Mouse (Mus musculus) CH12.LX (cell line): ENCODE data around the gene Fosb. TPM values are rescaled to one million over a fixed set of nuclear protein-coding genes. Genes with fewer than 3 reads are reported as not detected.

ENCODE experiments used
- DNase-seq: peaks from one replicate; pipeline ENCODE4 v3.0.0-alpha.2; 2013; ENCODE audit errors: extremely low read depth
- H3K27ac ChIP-seq: 2 replicates; pipeline ENCODE4 v1.5.1; 2012; ENCODE audit warnings: low read depth, mild to moderate bottlenecking, control low read depth, moderate library complexity; ENCODE audit not compliant: insufficient read depth
- H3K27me3 ChIP-seq: replicated peaks from 2 replicates; pipeline ENCODE3; 2012; ENCODE audit warnings: inconsistent platforms
- H3K36me3 ChIP-seq, 2 experiments: replicated peaks in 1 of 2; 2 replicates each; pipeline versions ENCODE3 to v1.6.1; 2012; ENCODE audit warnings: inconsistent platforms in 1 of 2, low read length in 1 of 2, mild to moderate bottlenecking in 1 of 2, mixed read lengths in 1 of 2, moderate library complexity in 1 of 2; ENCODE audit not compliant: control insufficient read depth in 1 of 2, insufficient read depth in 1 of 2
- H3K4me1 ChIP-seq, 2 experiments: 2 replicates each; pipeline ENCODE4 v1.6.1; 2012; ENCODE audit warnings: inconsistent platforms in 1 of 2, moderate library complexity in 1 of 2; ENCODE audit not compliant: insufficient read depth in 2 of 2, control insufficient read depth in 1 of 2
- H3K4me2 ChIP-seq: 2 replicates; pipeline ENCODE4 v1.6.1; 2012; ENCODE audit warnings: low read depth, mild to moderate bottlenecking, control low read depth; ENCODE audit not compliant: poor library complexity, insufficient read depth, severe bottlenecking
- H3K4me3 ChIP-seq, 3 experiments: fragments of 150-350 bp in 1 of 3; sonication (generic) in 1 of 3; replicated peaks in 1 of 3; 2 replicates each; pipeline versions ENCODE3 to v1.5.1; 2011 to 2012; ENCODE audit warnings: low read depth in 2 of 3, low read length in 2 of 3, mild to moderate bottlenecking in 2 of 3, moderate library complexity in 2 of 3, control low read depth in 1 of 3, improper control_type of control experiment in 1 of 3, inconsistent platforms in 1 of 3, mixed read lengths in 1 of 3; ENCODE audit not compliant: poor library complexity in 1 of 3
- H3K79me2 ChIP-seq: replicated peaks from 2 replicates; pipeline ENCODE4 v1.6.1; 2012; ENCODE audit warnings: mild to moderate bottlenecking, moderate library complexity; ENCODE audit not compliant: control insufficient read depth, poor library complexity, insufficient read depth, severe bottlenecking; ENCODE audit errors: extremely low read depth
- H3K9ac ChIP-seq: 2 replicates; pipeline ENCODE4 v1.6.1; 2012; ENCODE audit warnings: low read depth, mild to moderate bottlenecking, control low read depth, moderate library complexity; ENCODE audit not compliant: insufficient read depth
- H3K9me3 ChIP-seq: replicated peaks from 2 replicates; pipeline ENCODE3; 2012; ENCODE audit warnings: low read length, inconsistent platforms, mixed read lengths
- BHLHE40 ChIP-seq: IDR thresholded peaks from 2 replicates; pipeline ENCODE4 v1.6.1; 2011; ENCODE audit warnings: mild to moderate bottlenecking, low read depth, low read length, improper control_type of control experiment
- CHD2 ChIP-seq: IDR thresholded peaks from 2 replicates; pipeline ENCODE4 v1.6.1; 2011; ENCODE audit warnings: low read length, improper control_type of control experiment
- CTCF ChIP-seq, 2 experiments: IDR thresholded peaks in 1 of 2; conservative IDR thresholded peaks in 1 of 2; 2 replicates each; pipeline ENCODE4 v1.5.1; 2011 to 2012; ENCODE audit warnings: low read depth in 2 of 2, low read length in 2 of 2, improper control_type of control experiment in 1 of 2, inconsistent platforms in 1 of 2, mild to moderate bottlenecking in 1 of 2, moderate library complexity in 1 of 2
- E2F4 ChIP-seq: IDR thresholded peaks from 2 replicates; pipeline ENCODE4 v1.6.1; 2011; ENCODE audit warnings: low read depth, low read length, improper control_type of control experiment; ENCODE audit not compliant: insufficient replicate concordance
- ELF1 ChIP-seq: IDR thresholded peaks from 2 replicates; pipeline ENCODE4 v1.6.1; 2014; ENCODE audit warnings: low read depth, mild to moderate bottlenecking, inconsistent platforms, low read length, improper control_type of control experiment
- EP300 ChIP-seq: IDR thresholded peaks from 2 replicates; pipeline ENCODE4 v1.6.1; 2011; ENCODE audit warnings: low read length, improper control_type of control experiment
- GABPA ChIP-seq: IDR thresholded peaks from 2 replicates; pipeline ENCODE4 v1.6.1; 2012; ENCODE audit warnings: low read depth, low read length, improper control_type of control experiment, inconsistent platforms; ENCODE audit not compliant: insufficient replicate concordance
- JUN ChIP-seq: IDR thresholded peaks from 2 replicates; pipeline ENCODE4 v1.6.1; 2011; ENCODE audit warnings: low read depth, mild to moderate bottlenecking, low read length, improper control_type of control experiment, moderate library complexity; ENCODE audit not compliant: insufficient read depth
- JUND ChIP-seq: conservative IDR thresholded peaks from 2 replicates; pipeline ENCODE4 v1.6.1; 2011; ENCODE audit warnings: low read depth, low read length, improper control_type of control experiment
- MAZ ChIP-seq: IDR thresholded peaks from 2 replicates; pipeline ENCODE4 v1.6.1; 2012; ENCODE audit warnings: low read depth, mild to moderate bottlenecking, inconsistent platforms, low read length, improper control_type of control experiment, moderate library complexity
- MYC ChIP-seq: IDR thresholded peaks from 2 replicates; pipeline ENCODE4 v1.6.1; 2011; ENCODE audit warnings: low read depth, mild to moderate bottlenecking, improper control_type of control experiment, low read length
- RAD21 ChIP-seq: IDR thresholded peaks from 2 replicates; pipeline ENCODE4 v1.6.1; 2011; ENCODE audit warnings: low read depth, mild to moderate bottlenecking, low read length, improper control_type of control experiment, moderate library complexity
- SMC3 ChIP-seq: IDR thresholded peaks from 2 replicates; pipeline ENCODE4 v1.6.1; 2011; ENCODE audit warnings: low read depth, low read length, improper control_type of control experiment
- TBP ChIP-seq: conservative IDR thresholded peaks from 2 replicates; pipeline ENCODE4 v1.6.1; 2011; ENCODE audit warnings: low read depth, low read length, improper control_type of control experiment
- TCF12 ChIP-seq: IDR thresholded peaks from 2 replicates; pipeline ENCODE4 v1.6.1; 2014; ENCODE audit warnings: low read depth, mild to moderate bottlenecking, inconsistent platforms, low read length, improper control_type of control experiment
- ZKSCAN1 ChIP-seq: IDR thresholded peaks from 2 replicates; pipeline ENCODE4 v1.6.1; 2012; ENCODE audit warnings: low read depth, inconsistent platforms, low read length, improper control_type of control experiment, borderline replicate concordance
- ZNF384 ChIP-seq: IDR thresholded peaks from 2 replicates; pipeline ENCODE4 v1.6.1; 2012; ENCODE audit warnings: low read depth, low read length, improper control_type of control experiment, inconsistent platforms
- dilution Hi-C: fragments of 300-500 bp; cut with MboI; formaldehyde crosslinking; loops from 2 replicates; pipeline ENCODE4 v1.14.3; 2020; ENCODE audit warnings: low sequenced_read_pairs; ENCODE audit not compliant: extremely low pct_unique_long_range_greater_than_20kb, extremely low pct_ligation_motif_present
- in situ Hi-C: fragments of 300-500 bp; cut with MboI; formaldehyde crosslinking; loops from 3 replicates; pipeline ENCODE4 v1.14.3; 2019; ENCODE audit warnings: low sequenced_read_pairs, low pct_ligation_motif_present, low pct_unique_long_range_greater_than_20kb, mixed read lengths
- polyA plus RNA-seq: library from polyadenylated mRNA; unstranded; fragments of >175 nt; gene quantifications from 2 replicates; pipeline ENCODE4 v1.2.1, GENCODE M21; 2012; ENCODE audit warnings: low read depth; ENCODE audit not compliant: insufficient read length
- total RNA-seq, 2 experiments: library from RNA; depleted of rRNA; stranded (reverse); fragments of 300-350 nt in 1 of 2; fragments of >200 nt in 1 of 2; gene quantifications; 2 replicates each; pipeline ENCODE4 v1.2.3; 2012 to 2014

Fosb gene
- total and polyA plus RNA-seq, 3 experiments = 0.08 to 0.56 TPM; not detected in 1

DNA sequence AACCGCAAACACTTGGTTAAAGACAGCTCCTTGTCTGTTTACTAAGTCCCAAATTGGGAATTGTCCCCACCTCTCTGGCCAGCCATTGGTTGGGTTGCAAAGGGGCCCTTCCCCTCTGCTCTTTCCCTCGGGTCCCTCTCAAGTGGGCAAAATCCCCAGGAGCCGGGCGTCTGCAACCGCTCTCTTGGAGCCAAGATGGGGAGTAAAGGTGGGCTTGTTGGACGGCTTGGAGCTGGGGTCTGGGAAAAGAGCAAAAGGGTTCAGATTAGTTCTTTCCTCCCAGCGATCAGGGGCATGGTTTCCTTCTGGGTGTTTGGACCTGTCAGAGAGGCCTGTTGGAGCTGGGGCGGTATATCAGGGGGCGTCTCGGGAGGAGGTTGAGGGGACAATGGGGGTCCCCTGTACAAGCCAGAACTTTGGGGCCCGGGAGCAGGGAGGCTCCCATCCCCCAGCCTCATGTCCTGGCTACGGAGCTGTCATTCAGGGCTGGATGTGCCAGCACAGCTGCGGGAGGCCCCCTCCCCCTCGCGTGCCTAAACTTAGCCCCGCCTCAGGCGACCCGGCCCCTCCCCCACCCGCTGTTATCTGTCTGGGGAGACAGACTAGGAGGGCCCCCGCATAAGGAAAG, 18.8 kb downstream of the Fosb start:
- H3K4me3 ChIP-seq = no peak overlapping the region
- no peak overlapping the region for H3K27ac ChIP-seq
- dilution Hi-C loops (no loop called here), in situ Hi-C loops (no loop called here)
- no peaks in the 10 kb centered on the region for H3K36me3 ChIP-seq
- DNase-seq = no peak
- H3K27me3 ChIP-seq = peaks cover 17% of the 10 kb centered on the region
- H3K9me3 ChIP-seq = no peaks in the 10 kb centered on the region
- no peak overlapping the region for H3K9ac ChIP-seq
- H3K4me1 ChIP-seq = peaks cover 2 to 11% of the 10 kb centered on the region in 2 experiments; a peak in 2 of 4 replicates
- TF ChIP-seq EP300 (no peak), BHLHE40 (peak; percentile 30), CHD2 (peak; percentile 32; the same call in 1 of the 2 replicates), ELF1 (no peak)
- no peaks in the 10 kb centered on the region for H3K79me2 ChIP-seq
- no peak overlapping the region for H3K4me2 ChIP-seq

- DNase-seq = peak; percentile 58
These were observed 25.1 kb downstream of the Fosb start for GRCm38 (mm10) chr7:19284763-19285162.

GRCm38 (mm10) chr7:19283406-19283804, 26.4 kb downstream of the Fosb start:
- H3K4me1 ChIP-seq = peaks cover 0 to 8% of the 10 kb centered on the region in 2 experiments; a peak in 2 of 4 replicates
- H3K9ac ChIP-seq = no peak overlapping the region
- TF ChIP-seq GABPA (no peak), ZKSCAN1 (no peak), TCF12 (no peak), E2F4 (no peak), MYC (no peak)
- no peak overlapping the region for H3K4me3 ChIP-seq
- peaks cover 40% of the 10 kb centered on the region for H3K27me3 ChIP-seq
- no peaks in the 10 kb centered on the region for H3K79me2 ChIP-seq
- dilution Hi-C loops (no loop called here), in situ Hi-C loops (loop anchor here (5.0 kb wide), 1 partner anchor 101 kb away; no protein-coding TSS in a partner anchor)
- no peak overlapping the region for H3K27ac ChIP-seq
- DNase-seq = no peak
- peak overlapping the region; percentile 92; the same call in 1 of the 2 replicates for H3K4me2 ChIP-seq
- no peaks in the 10 kb centered on the region for H3K9me3 ChIP-seq
- no peaks in the 10 kb centered on the region for H3K36me3 ChIP-seq

More at GRCm38 (mm10) chr7:19284763-19285162, 25.1 kb downstream of the Fosb start:
- Histone ChIP-seq H3K27ac (no peak overlapping the region), H3K4me1 (peaks cover 0 to 8% of the 10 kb centered on the region in 2 experiments; a peak in 2 of 4 replicates), H3K27me3 (peaks cover 40% of the 10 kb centered on the region), H3K36me3 (no peaks in the 10 kb centered on the region), H3K79me2 (no peaks in the 10 kb centered on the region), H3K4me2 (no peak overlapping the region), H3K9ac (no peak overlapping the region), H3K9me3 (no peaks in the 10 kb centered on the region), H3K4me3 (no peak overlapping the region)
- dilution Hi-C loops = no loop called here
- TF ChIP-seq ZKSCAN1 (no peak), RAD21 (peak; percentile 55), JUN (no peak), TBP (no peak), ZNF384 (no peak), MAZ (no peak), MYC (0 out of 2 replicates have a peak, but pooled peaks have one; percentile 19), EP300 (no peak), JUND (no peak), CTCF (conservative IDR thresholded peaks at IDR 0.05 in 1 of 2, IDR thresholded peaks at IDR 0.05 in 1 of 2; ENCODE audit: low read depth in 2 of 2, low read length in 2 of 2) (peak; percentile 73 to 88), SMC3 (peak; percentile 70)
- in situ Hi-C loops = loop anchor here (5.0 kb wide), 1 partner anchor 102 kb away; no protein-coding TSS in a partner anchor
